Mouse (Mus musculus) cortical plate, adult 2 months (tissue): ENCODE measurements at regions not wholly inside any gene's neighbourhood (a gene's known extent, or its start where the extent isn't known, plus 50 kb on each side); places are given as distances from the start of the nearest gene placed in this dataset.

Experiments used
- CTCF ChIP-seq: fragments of 200-500 bp; IDR thresholded peaks from 2 replicates; pipeline ENCODE4 v1.5.1; 2011; ENCODE audit warnings: mild to moderate bottlenecking, control low read depth, low read length; ENCODE audit not compliant: insufficient read depth; ENCODE audit errors: extremely low read depth
- POLR2A ChIP-seq: fragments of 200-500 bp; IDR thresholded peaks from 2 replicates; pipeline ENCODE4 v1.6.1; 2011; ENCODE audit warnings: mild to moderate bottlenecking, low read length, control low read depth; ENCODE audit not compliant: insufficient read depth; ENCODE audit errors: extremely low read depth

DNA sequence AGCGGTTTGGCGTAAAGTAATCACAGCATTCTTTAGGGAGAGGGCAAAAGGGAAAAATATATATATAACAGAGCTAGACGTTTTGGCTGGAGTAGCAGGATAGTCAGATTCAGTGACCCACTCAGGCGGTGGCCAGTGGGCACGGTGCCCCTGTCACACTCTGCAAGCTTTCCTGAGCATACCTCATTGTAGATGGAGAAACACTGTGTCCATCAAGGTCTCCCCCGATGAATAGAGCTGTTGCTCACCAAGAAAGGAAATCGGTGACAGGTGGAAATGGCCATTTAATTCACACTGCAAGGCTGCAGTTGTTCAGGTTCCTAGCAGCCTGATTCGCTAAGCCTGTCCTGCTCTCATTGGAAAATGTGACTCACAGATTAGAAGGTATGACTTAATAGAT, 365.1 kb upstream of the Auts2 start:
- TF ChIP-seq POLR2A (no peak), CTCF (no peak)
